Mouse (Mus musculus): ENCODE results near the gene Olfr761. TPM values are rescaled to one million over a fixed set of nuclear protein-coding genes. Genes with fewer than 3 reads are reported as not detected.

Olfr761 gene
- not detected for polyA plus RNA-seq (2014; fragmentation: Illumina TruSeq; extraction: RNeasy Lipid Tissue Mini Kit (QIAGEN cat#74804); ENCODE audit: insufficient read depth, low read depth, low replicate concordance)

DNA sequence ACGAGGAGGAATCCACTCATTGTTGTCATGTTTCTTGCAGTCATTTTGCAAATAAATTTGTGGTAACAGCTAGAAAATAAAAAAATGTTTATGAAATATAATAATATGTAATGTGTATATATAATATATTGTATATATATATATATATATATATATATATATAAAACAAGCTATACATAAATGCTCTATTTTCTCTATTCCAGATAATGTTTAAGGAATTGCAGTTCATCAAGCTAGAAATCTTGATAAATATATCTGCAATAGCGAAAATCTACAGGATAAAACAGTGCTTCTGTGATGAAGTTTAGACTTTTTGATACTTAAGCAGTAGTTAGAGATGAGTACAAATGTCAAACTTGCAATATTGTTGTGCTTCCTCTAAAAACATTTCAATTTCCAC is at the start of gene Olfr761:
TSS of gene Olfr761 (minus strand) at position 101 of the 400 bp plus-strand sequence.

DNA sequence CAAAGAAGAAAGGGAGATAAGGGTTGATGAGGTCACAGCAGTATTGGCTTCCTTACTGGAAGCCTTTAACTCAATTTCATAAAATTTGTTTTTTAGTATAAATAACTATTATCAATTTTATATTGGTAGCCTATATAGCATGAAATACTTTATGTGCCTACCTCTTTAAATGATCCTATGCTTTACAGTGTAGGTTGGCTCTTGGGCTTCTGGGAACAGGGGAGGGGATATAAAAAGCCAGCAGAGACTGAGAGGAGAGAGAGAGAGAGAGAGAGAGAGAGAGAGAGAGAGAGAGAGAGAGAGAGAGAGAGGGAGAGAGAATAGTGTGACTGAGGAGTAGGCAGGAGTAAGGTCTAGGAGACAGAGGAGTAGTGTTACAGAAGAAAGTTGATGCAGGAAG is 32.6 kb downstream of the Olfr761 start, which contains the start of gene Olfr128:
TSS of gene Olfr128 (plus strand) at position 301 of the 400 bp plus-strand sequence.

Other genes with a start within 250 kb of the Olfr761 start
- gene Olfr120, start 231.3 kb downstream of the Olfr761 start, polyA plus RNA-seq (2014; fragmentation: Illumina TruSeq; extraction: RNeasy Lipid Tissue Mini Kit (QIAGEN cat#74804); ENCODE audit: insufficient read depth, low read depth, low replicate concordance): not detected
- gene Olfr121, start 204.2 kb downstream of the Olfr761 start, polyA plus RNA-seq (2014; fragmentation: Illumina TruSeq; extraction: RNeasy Lipid Tissue Mini Kit (QIAGEN cat#74804); ENCODE audit: insufficient read depth, low read depth, low replicate concordance): not detected
- not detected for gene Olfr122, start 184.5 kb downstream of the Olfr761 start, polyA plus RNA-seq (2014; fragmentation: Illumina TruSeq; extraction: RNeasy Lipid Tissue Mini Kit (QIAGEN cat#74804); ENCODE audit: insufficient read depth, low read depth, low replicate concordance)
- not detected for gene Olfr123, start 159.6 kb downstream of the Olfr761 start, polyA plus RNA-seq (2014; fragmentation: Illumina TruSeq; extraction: RNeasy Lipid Tissue Mini Kit (QIAGEN cat#74804); ENCODE audit: insufficient read depth, low read depth, low replicate concordance)
- not detected for gene Olfr124, start 153.2 kb downstream of the Olfr761 start, polyA plus RNA-seq (2014; fragmentation: Illumina TruSeq; extraction: RNeasy Lipid Tissue Mini Kit (QIAGEN cat#74804); ENCODE audit: insufficient read depth, low read depth, low replicate concordance)
- not detected for gene Olfr125, start 120.1 kb downstream of the Olfr761 start, polyA plus RNA-seq (2014; fragmentation: Illumina TruSeq; extraction: RNeasy Lipid Tissue Mini Kit (QIAGEN cat#74804); ENCODE audit: insufficient read depth, low read depth, low replicate concordance)
- gene Olfr126, start 105.6 kb downstream of the Olfr761 start, polyA plus RNA-seq (2014; fragmentation: Illumina TruSeq; extraction: RNeasy Lipid Tissue Mini Kit (QIAGEN cat#74804); ENCODE audit: insufficient read depth, low read depth, low replicate concordance): not detected
- gene Olfr127, start 52.6 kb downstream of the Olfr761 start, polyA plus RNA-seq (2014; fragmentation: Illumina TruSeq; extraction: RNeasy Lipid Tissue Mini Kit (QIAGEN cat#74804); ENCODE audit: insufficient read depth, low read depth, low replicate concordance): not detected
- gene Olfr128, start 32.5 kb downstream of the Olfr761 start, polyA plus RNA-seq (2014; fragmentation: Illumina TruSeq; extraction: RNeasy Lipid Tissue Mini Kit (QIAGEN cat#74804); ENCODE audit: insufficient read depth, low read depth, low replicate concordance): not detected
- not detected for gene Olfr129, start 107.0 kb upstream of the Olfr761 start, polyA plus RNA-seq (2014; fragmentation: Illumina TruSeq; extraction: RNeasy Lipid Tissue Mini Kit (QIAGEN cat#74804); ENCODE audit: insufficient read depth, low read depth, low replicate concordance)
- gene Olfr130, start 110.8 kb upstream of the Olfr761 start, polyA plus RNA-seq (2014; fragmentation: Illumina TruSeq; extraction: RNeasy Lipid Tissue Mini Kit (QIAGEN cat#74804); ENCODE audit: insufficient read depth, low read depth, low replicate concordance): not detected
- gene Olfr131, start 135.6 kb upstream of the Olfr761 start, polyA plus RNA-seq (2014; fragmentation: Illumina TruSeq; extraction: RNeasy Lipid Tissue Mini Kit (QIAGEN cat#74804); ENCODE audit: insufficient read depth, low read depth, low replicate concordance): not detected
- gene Olfr132, start 181.4 kb upstream of the Olfr761 start, polyA plus RNA-seq (2014; fragmentation: Illumina TruSeq; extraction: RNeasy Lipid Tissue Mini Kit (QIAGEN cat#74804); ENCODE audit: insufficient read depth, low read depth, low replicate concordance): not detected
- not detected for gene Olfr133, start 192.2 kb upstream of the Olfr761 start, polyA plus RNA-seq (2014; fragmentation: Illumina TruSeq; extraction: RNeasy Lipid Tissue Mini Kit (QIAGEN cat#74804); ENCODE audit: insufficient read depth, low read depth, low replicate concordance)
- gene Olfr134, start 218.3 kb upstream of the Olfr761 start, polyA plus RNA-seq (2014; fragmentation: Illumina TruSeq; extraction: RNeasy Lipid Tissue Mini Kit (QIAGEN cat#74804); ENCODE audit: insufficient read depth, low read depth, low replicate concordance): not detected